Mouse (Mus musculus) left cerebral cortex, adult 8-10 months (tissue): ENCODE measurements around the gene Bex2. TPM values are rescaled to one million over a fixed set of nuclear protein-coding genes. Genes with fewer than 3 reads are reported as not detected.

ENCODE experiments used
- total RNA-seq, 4 experiments: library from RNA; stranded (reverse); gene quantifications; 2 replicates each; pipeline ENCODE4 v1.2.4; 2022

Gene Bex2
- total RNA-seq, 4 experiments from 2014 or later: 309 to 363 (median 335) TPM

Other genes starting within 250 kb of the Bex2 start
- gene Gprasp2, start 229.2 kb downstream of the Bex2 start, total RNA-seq: 100 to 1,000 TPM; 178 to 211 (median 189) TPM
- 10 to 100 TPM; 61.5 to 72.9 (median 69.6) TPM for gene Arxes2, start 74.4 kb downstream of the Bex2 start, total RNA-seq
- gene Arxes1, start 34.9 kb downstream of the Bex2 start, total RNA-seq: 10 to 100 TPM; 33.6 to 37.0 (median 35.6) TPM
- not detected for gene Nxf3, start 17.0 kb upstream of the Bex2 start, total RNA-seq
- 10 to 100 TPM; 21.2 to 23.0 (median 21.5) TPM for gene Bex4, start 70.8 kb upstream of the Bex2 start, total RNA-seq
- gene Tceal8, start 104.1 kb upstream of the Bex2 start, total RNA-seq: 10 to 100 TPM; 32.4 to 42.8 (median 35.4) TPM
- gene Tceal5, start 135.6 kb upstream of the Bex2 start, total RNA-seq: 100 to 1,000 TPM in 3 of 4 experiments, 10 to 100 TPM in 1; 80.8 to 132 (median 117) TPM
- gene Tceal7, start 146.5 kb upstream of the Bex2 start, total RNA-seq: 1 to 10 TPM; 1.6 to 2.9 (median 2.2) TPM
- 100 to 1,000 TPM in 2 of 4 experiments, 10 to 100 TPM in 2; 96.6 to 118 (median 102) TPM for gene Bex1, start 147.3 kb upstream of the Bex2 start, total RNA-seq
- gene Tceal9, start 176.8 kb upstream of the Bex2 start, total RNA-seq: 100 to 1,000 TPM; 118 to 122 (median 119) TPM
- gene Bex3, start 202.0 kb upstream of the Bex2 start, total RNA-seq: 100 to 1,000 TPM; 252 to 326 (median 281) TPM